Mouse (Mus musculus) heart, adult 2 months (tissue): Measurements from ENCODE around the gene Pgghg.

Experiments
- CTCF ChIP-seq: fragments of 200-600 bp; IDR thresholded peaks from 2 replicates; pipeline ENCODE4 v1.8.1; 2022; ENCODE audit warnings: antibody characterized with exemption, mild to moderate bottlenecking, moderate library complexity
- EP300 ChIP-seq: fragments of 200-500 bp; IDR thresholded peaks from 2 replicates; pipeline ENCODE4 v1.6.1; 2011; ENCODE audit warnings: low read depth, low read length, control low read depth; ENCODE audit not compliant: insufficient read depth

GRCm38 (mm10) chr7:140894611-140895010 is 46.6 kb upstream of the Pgghg start:
- TF ChIP-seq CTCF (no peak), EP300 (no peak)
